Mouse (Mus musculus): Measurements from ENCODE around the gene Spata33.

Gene Spata33

DNA sequence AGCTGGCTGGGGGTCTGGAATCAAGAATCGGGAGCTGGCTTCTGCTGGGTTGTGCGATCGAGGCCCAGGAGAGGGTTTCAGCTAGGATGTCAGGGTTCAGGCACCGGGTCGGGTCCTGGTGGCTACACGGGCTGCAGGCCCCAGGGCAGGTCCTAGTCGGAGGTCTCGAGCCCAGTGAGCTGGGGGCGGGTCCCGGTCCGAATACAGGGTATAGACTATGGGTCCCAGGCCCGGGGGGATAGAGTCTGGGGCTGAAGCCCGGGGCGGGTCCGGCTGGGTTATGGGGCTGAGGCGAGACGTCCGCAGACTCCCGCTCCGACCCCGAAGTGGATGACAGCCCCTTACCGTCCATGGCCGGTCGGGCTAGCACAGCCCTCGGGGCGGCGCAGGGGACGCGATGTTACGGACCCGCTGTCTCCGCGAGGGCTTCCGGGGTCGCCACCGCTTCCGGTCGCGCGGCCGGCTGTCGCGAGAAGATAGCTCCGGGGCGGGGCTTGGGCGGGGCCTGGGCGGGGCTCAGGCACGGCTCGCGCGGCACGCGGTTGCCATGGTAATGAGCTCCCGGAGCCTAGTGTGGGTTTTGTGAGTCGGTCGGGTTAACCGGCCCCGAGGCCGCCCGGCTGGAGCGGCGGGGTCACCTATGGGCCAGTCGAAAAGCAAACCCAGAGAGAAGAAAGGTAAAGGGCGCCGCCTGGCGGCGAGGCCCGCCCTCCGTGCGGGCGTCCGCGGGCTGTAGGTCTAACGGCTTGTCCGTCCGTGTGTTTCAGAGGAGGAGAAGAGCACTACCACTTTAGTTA is at the start of gene Spata33, which contains the start of gene Chmp1a:
Spata33 (plus strand) TSS at position 512 of the 797 bp plus-strand sequence.
Chmp1a (minus strand) TSS at position 443 of the 797 bp plus-strand sequence.
- in situ Hi-C loops (cut with MboI, MseI): no loop called here

DNA sequence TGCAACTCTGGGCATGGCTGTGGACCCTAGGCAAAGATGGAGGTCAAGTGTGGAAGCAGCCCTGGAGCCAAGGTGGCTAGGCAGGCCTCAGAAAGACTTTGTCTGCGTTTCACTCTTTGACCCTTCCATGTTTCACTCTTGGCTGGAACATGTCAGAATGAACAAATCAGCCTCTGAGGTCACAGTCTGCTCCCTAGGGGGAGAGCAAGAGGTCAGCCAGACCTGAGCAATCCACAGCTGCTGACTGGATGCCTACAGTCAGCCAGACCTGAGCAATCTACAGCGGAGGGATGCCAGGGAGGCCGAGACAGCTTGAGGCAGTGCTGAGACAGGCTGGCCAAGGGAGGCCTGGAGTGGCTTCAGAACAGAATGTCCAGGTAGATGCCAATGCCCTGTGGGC is 31.2 kb upstream of the Spata33 start:
- in situ Hi-C loops (cut with MboI, MseI): loop anchor here (5.0 kb wide), 1 partner anchor 274 kb away; no protein-coding TSS in a partner anchor

DNA sequence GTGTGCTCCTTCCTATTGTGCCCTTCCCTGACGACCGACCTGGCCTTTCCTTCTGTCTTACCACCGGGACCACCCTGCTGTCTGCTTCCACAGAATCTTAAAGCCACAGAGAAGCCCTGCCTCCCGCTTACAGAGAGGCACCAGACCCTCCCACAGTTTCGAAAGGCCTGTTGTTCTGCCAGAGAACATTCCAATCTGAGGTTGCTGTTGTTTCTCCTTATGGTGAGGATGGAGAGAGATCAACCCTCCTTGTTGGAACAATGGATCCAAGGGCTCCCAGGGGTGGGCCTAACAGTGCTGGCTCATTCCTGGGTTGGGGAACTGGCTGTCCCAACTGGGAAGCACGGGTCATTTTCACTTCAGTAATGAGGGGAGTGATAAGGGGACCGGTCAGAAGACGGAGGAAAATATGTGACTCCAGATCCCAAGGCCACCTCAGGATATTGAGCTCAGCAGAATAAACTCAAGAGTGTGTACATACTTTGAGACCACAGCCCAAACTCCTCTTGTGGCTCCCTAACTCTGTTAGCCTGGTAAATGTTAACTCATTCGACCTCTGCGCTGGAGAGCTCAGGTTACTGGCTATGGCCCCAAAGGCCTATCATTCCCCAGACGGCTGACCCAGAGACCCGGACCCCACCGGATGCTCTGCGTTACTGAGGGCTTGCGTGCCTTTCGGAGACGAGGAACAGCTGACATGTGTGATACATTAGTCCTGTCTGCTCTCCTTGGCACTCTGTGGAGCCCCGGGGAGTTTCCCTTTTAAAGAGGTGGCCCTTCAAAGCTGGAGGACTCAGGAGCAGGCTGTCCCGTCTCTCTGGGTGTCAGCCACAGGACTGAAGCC is 26.8 kb upstream of the Spata33 start, which contains the start of gene Dpep1:
Dpep1 (plus strand) TSS at position 677 of the 844 bp plus-strand sequence.
- in situ Hi-C loops (cut with MboI, MseI): loop anchor here (5.0 kb wide), 1 partner anchor 43 kb away; no protein-coding TSS in a partner anchor

DNA sequence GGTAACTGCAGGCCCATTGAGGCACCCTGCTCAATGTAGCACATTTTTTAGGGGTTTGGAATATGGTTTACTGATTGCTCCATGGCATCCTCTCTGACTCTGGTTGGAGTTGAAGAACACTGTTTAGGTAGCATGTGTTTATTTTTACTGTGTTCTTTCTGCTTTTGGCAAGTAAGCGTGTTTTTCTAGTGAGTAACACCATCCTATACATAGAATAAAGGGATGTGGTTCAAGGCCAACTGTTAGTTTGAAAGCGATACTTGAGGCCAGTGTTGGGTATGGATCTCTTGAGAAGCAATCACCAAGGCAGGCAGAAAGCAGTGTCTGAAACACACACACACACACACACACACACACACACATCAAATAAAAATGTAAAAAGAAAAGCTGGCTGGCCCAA is 24.6 kb upstream of the Spata33 start:
- in situ Hi-C loops (cut with MboI, MseI): loop anchor here (5.0 kb wide), 1 partner anchor 46 kb away; no protein-coding TSS in a partner anchor

GRCm38 (mm10) chr8:123188841-123189240 is 23.8 kb upstream of the Spata33 start:
- in situ Hi-C loops (cut with MboI, MseI): loop anchor here (5.0 kb wide), 1 partner anchor 47 kb away; no protein-coding TSS in a partner anchor

DNA sequence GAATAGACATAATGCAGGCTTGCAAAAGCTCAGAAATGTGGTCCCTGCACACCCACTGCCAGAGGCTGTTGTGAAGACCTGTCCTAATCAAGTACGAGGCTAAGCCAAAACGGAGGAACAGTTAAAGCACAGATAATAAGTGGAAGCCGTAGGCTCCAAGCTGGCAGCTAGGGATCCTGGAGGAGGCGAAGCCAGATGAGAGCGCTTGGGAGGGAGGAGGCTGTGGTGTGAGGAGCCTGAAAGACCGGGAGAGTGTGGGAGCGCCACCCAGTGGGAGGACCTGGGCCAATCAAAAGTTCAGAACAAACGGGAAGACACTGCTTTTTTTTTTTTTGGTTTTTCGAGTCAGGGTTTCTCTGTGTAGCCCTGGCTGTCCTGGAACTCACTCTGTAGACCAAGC is 22.0 kb upstream of the Spata33 start:
- in situ Hi-C loops (cut with MboI, MseI): loop anchor here (10.0 kb wide), 1 partner anchor 1236 kb away; no protein-coding TSS in a partner anchor

GRCm38 (mm10) chr8:123191908-123192307 is 20.7 kb upstream of the Spata33 start:
- in situ Hi-C loops (cut with MboI, MseI): loop anchor here (10.0 kb wide), 1 partner anchor 1237 kb away; no protein-coding TSS in a partner anchor

DNA sequence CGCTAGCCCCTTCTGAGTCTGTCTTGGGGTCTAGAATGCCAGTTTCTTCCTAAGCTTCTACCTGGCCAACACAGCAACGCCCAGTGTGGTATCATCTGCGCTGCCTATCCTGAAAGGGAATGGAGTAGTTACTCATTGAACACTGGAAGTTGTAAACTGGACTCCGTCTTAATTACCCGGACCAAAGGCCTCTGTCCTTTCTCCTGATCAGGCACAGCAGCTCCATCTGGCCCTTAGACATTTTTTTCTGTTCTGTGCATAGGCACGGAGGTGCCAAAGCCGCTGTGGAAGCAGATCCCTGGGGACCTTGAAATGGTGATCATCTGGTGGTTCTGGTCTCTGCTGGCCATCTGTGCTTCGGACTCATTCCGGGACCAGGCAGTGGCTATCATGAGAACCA is 18.9 kb upstream of the Spata33 start:
- in situ Hi-C loops (cut with MboI, MseI): loop anchor here (10.0 kb wide), 1 partner anchor 1239 kb away; no protein-coding TSS in a partner anchor

DNA sequence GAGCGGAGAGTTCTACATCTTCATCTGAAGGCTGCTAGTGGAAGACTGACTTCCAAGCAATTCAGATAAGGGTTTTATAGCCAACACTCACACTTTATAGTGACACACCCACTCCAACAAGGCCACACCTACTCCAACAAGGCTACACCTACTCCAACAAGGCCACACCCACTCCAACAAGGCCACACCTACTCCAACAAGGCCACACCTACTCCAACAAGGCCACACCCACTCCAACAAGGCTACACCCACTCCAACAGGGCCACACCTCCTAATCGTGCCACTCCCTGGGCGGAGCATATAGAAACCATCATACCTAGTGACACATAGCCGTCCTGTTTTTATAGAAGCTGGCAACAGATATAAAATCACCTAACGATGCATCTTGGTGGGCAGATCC is 15.6 kb upstream of the Spata33 start:
- in situ Hi-C loops (cut with MboI, MseI): loop anchor here (10.0 kb wide), 1 partner anchor 1242 kb away; no protein-coding TSS in a partner anchor

- in situ Hi-C loops (cut with MboI, MseI): loop anchor here (10.0 kb wide), 1 partner anchor 1245 kb away; no protein-coding TSS in a partner anchor
Measured at GRCm38 (mm10) chr8:123199864-123200263, 12.8 kb upstream of the Spata33 start.

DNA sequence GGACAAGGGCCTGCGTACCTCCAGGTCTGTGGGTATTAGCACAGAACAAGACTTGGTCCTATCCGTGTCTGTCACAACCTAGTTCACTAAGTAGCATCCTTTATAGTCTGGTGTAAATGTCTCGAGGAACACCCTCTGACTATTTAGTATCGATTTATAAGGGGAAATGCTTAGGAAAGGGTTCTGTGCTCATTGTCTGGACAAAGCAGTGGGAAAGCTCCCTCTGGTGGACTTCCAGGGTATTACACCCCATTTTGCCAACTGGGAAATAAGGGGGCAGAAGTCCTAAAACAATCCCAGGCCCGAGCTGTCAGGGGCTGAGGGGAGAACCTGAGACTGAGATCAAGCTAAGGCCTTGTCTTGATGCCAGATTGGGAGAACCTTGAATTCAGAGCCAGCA is 10.3 kb upstream of the Spata33 start:
- in situ Hi-C loops (cut with MboI, MseI): no loop called here

GRCm38 (mm10) chr8:123203571-123203970 is 9.1 kb upstream of the Spata33 start:
- in situ Hi-C loops (cut with MboI, MseI): no loop called here

GRCm38 (mm10) chr8:123211876-123212275 is 756 bp upstream of the Spata33 start:
- in situ Hi-C loops (cut with MboI, MseI): no loop called here

GRCm38 (mm10) chr8:123213118-123213772 is 613 bp downstream of the Spata33 start:
- in situ Hi-C loops (cut with MboI, MseI): no loop called here

- in situ Hi-C loops (cut with MboI, MseI): no loop called here
Measured at GRCm38 (mm10) chr8:123215430-123215829, 2.8 kb downstream of the Spata33 start.

DNA sequence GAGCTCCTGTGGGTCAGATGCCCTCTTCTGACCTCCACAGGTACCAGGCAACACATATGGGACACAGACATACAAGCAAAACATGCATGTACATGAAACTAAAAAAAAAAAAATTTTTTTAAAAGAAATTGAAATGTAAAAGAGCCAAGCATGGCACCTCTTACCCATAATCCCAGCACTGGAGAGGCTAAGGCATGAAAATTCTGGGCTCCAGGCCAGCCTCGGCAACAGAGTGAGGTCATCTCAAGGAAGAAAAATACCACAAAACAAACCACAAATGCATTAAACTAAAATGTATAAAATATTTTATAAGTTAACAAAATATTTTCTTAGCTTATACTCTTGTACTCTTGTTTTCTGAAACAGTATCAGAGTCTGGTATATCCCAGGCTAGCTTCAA is 8.3 kb downstream of the Spata33 start:
- in situ Hi-C loops (cut with MboI, MseI): no loop called here

DNA sequence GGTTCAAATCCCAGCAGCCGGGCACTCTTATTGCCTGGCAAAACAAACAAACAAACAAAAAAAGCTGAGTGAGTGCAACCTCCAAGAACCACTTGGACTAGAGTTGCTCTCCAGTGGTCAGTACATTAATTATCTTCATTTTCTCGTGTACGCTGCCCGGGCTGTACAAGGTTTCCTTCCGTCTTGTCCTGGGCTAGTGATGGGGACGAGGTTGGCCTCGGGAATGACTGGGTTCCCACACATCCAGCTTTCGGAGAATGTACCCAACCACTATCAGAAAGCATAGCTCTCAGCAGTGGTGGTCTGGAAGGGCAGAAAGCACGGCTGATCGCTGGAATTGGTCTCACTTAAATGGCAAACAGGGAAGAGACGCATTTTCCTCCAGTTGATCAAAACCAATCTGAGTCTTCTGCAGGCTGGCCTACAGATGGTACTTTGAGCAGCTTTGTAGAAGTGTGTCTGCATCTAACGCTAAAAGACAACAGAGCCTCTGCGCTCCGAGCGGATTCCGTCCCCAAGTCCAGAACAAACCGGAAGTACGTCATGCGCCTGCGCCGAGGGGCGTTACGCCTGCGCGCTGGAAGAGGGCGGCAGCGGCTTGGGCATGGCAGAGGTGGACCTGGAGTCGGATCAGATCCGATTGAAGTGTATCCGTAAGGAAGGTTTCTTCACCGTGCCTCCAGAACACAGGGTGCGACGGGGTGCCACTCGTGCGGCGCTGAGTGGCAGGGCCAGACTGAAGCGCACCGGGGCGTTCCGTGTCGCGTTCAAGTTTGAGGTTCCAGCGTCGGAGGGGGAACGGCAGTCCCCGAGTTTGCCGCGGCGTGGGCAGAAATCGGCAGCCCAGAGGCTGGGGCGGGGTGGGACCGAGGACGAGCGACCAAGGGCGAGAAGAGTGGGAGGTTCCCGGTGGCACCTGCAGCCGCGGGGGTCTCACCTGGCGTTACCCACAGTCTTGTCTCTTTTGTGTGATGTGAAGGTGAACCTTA is 11.9 kb downstream of the Spata33 start, which contains the start of gene Cdk10:
Cdk10 (plus strand) TSS at position 565 of the 989 bp plus-strand sequence.
- in situ Hi-C loops (cut with MboI, MseI): loop anchor here (25.0 kb wide), 1 partner anchor 1362 kb away; no protein-coding TSS in a partner anchor

GRCm38 (mm10) chr8:123228416-123228815 is 15.8 kb downstream of the Spata33 start:
- in situ Hi-C loops (cut with MboI, MseI): loop anchor here (25.0 kb wide), 1 partner anchor 1366 kb away; no protein-coding TSS in a partner anchor

GRCm38 (mm10) chr8:123230326-123230725 is 17.7 kb downstream of the Spata33 start:
- in situ Hi-C loops (cut with MboI, MseI): loop anchor here (25.0 kb wide), 1 partner anchor 1368 kb away; no protein-coding TSS in a partner anchor

Data from regulatory T cell (primary cell).